Mouse (Mus musculus) myocyte (in vitro differentiated cells): ENCODE data around the gene Wdr95.

Experiments
- CEBPB ChIP-seq: IDR thresholded peaks from 2 replicates; pipeline ENCODE4 v1.6.1; 2011; ENCODE audit warnings: mild to moderate bottlenecking, moderate library complexity; ENCODE audit not compliant: poor library complexity, insufficient read depth, severe bottlenecking
- E2F4 ChIP-seq: IDR thresholded peaks from one replicate; pipeline ENCODE4 v1.6.1; 2011; ENCODE audit warnings: mild to moderate bottlenecking, control low read depth, moderate library complexity; ENCODE audit not compliant: insufficient read depth
- MAX ChIP-seq: IDR thresholded peaks from one replicate; pipeline ENCODE4 v1.6.1; 2011; ENCODE audit warnings: low read depth, mild to moderate bottlenecking, control low read depth
- MYOD1 ChIP-seq, 3 experiments: IDR thresholded peaks; one replicate each; pipeline ENCODE4 v1.6.1; 2011; ENCODE audit warnings: control low read depth in 2 of 3, low read depth in 2 of 3, mild to moderate bottlenecking in 2 of 3, moderate library complexity in 1 of 3; ENCODE audit not compliant: insufficient read length in 2 of 3, control insufficient read depth in 1 of 3
- MYOG ChIP-seq, 3 experiments: IDR thresholded peaks; one replicate each; pipeline ENCODE4 v1.6.1; 2011; ENCODE audit warnings: control low read depth in 2 of 3, low read depth in 2 of 3, mild to moderate bottlenecking in 2 of 3; ENCODE audit not compliant: insufficient read length in 2 of 3, control insufficient read depth in 1 of 3, insufficient read depth in 1 of 3
- POLR2A ChIP-seq: IDR thresholded peaks from one replicate; pipeline ENCODE4 v1.6.1; 2011; ENCODE audit warnings: low read depth, mild to moderate bottlenecking, control low read depth, moderate library complexity; ENCODE audit not compliant: insufficient read length
- POLR2AphosphoS2 ChIP-seq: IDR thresholded peaks from one replicate; pipeline ENCODE4 v1.6.1; 2011; ENCODE audit warnings: low read depth, control low read depth; ENCODE audit not compliant: insufficient read length
- REST ChIP-seq: IDR thresholded peaks from one replicate; pipeline ENCODE4 v1.6.1; 2011; ENCODE audit warnings: mild to moderate bottlenecking, control low read depth, moderate library complexity; ENCODE audit not compliant: insufficient read depth, insufficient read length
- TCF12 ChIP-seq: IDR thresholded peaks from one replicate; pipeline ENCODE4 v1.6.1; 2011; ENCODE audit warnings: mild to moderate bottlenecking, control low read depth; ENCODE audit not compliant: poor library complexity, insufficient read depth, severe bottlenecking
- TCF3 ChIP-seq: IDR thresholded peaks from one replicate; pipeline ENCODE4 v1.6.1; 2011; ENCODE audit warnings: low read depth, control low read depth; ENCODE audit not compliant: insufficient read length
- USF1 ChIP-seq: IDR thresholded peaks from one replicate; pipeline ENCODE4 v1.6.1; 2011; ENCODE audit warnings: low read depth, mild to moderate bottlenecking, control low read depth, moderate library complexity

DNA sequence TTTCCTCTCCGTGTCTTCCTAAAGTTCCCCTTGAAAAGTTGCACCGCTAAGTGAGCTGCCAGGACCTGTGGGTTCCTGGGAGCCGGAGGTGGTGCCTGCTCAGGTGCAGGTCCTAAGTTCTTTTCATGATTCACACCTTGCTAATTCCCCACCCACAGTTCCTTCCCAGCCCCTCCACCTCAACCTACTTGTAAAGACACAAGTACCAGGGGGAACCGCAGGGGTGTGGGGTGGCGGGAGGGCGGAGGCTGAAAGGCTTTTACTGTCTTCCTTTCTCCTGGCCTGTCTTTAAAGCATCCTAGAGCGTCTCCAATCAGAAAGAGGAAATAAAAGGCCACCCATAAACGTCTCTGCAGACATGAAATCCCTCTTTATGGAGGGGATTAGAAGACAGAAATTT lies 55.0 kb downstream of the Wdr95 start:
- TF ChIP-seq USF1, result no peak
- no peak for TF ChIP-seq POLR2A
- no peak for TF ChIP-seq MAX
- TF ChIP-seq MYOD1 (IDR thresholded peaks at IDR 0.05; ENCODE audit: control insufficient read depth in 1 of 3, insufficient read length in 2 of 3, low read depth in 2 of 3), result no peak
- TF ChIP-seq TCF12, result no peak
- no peak for TF ChIP-seq TCF3
- no peak for TF ChIP-seq REST
- TF ChIP-seq POLR2AphosphoS2, result no peak
- no peak for TF ChIP-seq E2F4
- no peak for TF ChIP-seq CEBPB
- no peak for TF ChIP-seq MYOG (IDR thresholded peaks at IDR 0.05; ENCODE audit: control insufficient read depth in 1 of 3, insufficient read depth in 1 of 3, insufficient read length in 2 of 3, low read depth in 2 of 3)
